Mouse (Mus musculus): ENCODE measurements around the gene Tbx19. TPM values are rescaled to one million over a fixed set of nuclear protein-coding genes. Genes with fewer than 3 reads are reported as not detected.

The Tbx19 gene
- polyA plus RNA-seq, 1 experiment from 2014 or later, result 0.08 TPM

GRCm38 (mm10) chr1:165105270-165106010 lies 55.1 kb downstream of the Tbx19 start:
- peaks cover 11% of the 10 kb centered on the region for H3K4me1 ChIP-seq
- no peak overlapping the region for H3K4me2 ChIP-seq
- WGBS, result 60% methylated on average over 9 of the region's 9 CpGs
- H3K27me3 ChIP-seq (replicated peaks), result no peaks in the 10 kb centered on the region
- no peaks in the 10 kb centered on the region for H3K9me3 ChIP-seq
- peak overlapping the region; percentile 25 for H3K27ac ChIP-seq
- no peak overlapping the region for H3K9ac ChIP-seq
- H3K36me3 ChIP-seq (replicated peaks), result no peaks in the 10 kb centered on the region
- ATAC-seq (replicated peaks), result no peak
- no peak overlapping the region for H3K4me3 ChIP-seq

- Histone ChIP-seq H3K9me3 (no peaks in the 10 kb centered on the region), H3K4me2 (no peak overlapping the region), H3K27ac (peak overlapping the region; percentile 14; the same call in 1 of the 2 replicates), H3K4me1 (peaks cover 11% of the 10 kb centered on the region), H3K4me3 (no peak overlapping the region), H3K27me3 (replicated peaks) (no peaks in the 10 kb centered on the region), H3K9ac (no peak overlapping the region), H3K36me3 (replicated peaks) (no peaks in the 10 kb centered on the region)
- peak; percentile 78 for ATAC-seq (replicated peaks)
- WGBS, result 60% methylated on average over 7 of the region's 7 CpGs
Observed at GRCm38 (mm10) chr1:165104707-165105259, 55.8 kb downstream of the Tbx19 start.

- H3K9ac ChIP-seq, result no peak overlapping the region
- no peak overlapping the region for H3K4me2 ChIP-seq
- peaks cover 3% of the 10 kb centered on the region; the same call in 1 of the 2 replicates for H3K4me1 ChIP-seq
- no peak for ATAC-seq (replicated peaks)
- no peak overlapping the region for H3K4me3 ChIP-seq
- no peaks in the 10 kb centered on the region for H3K9me3 ChIP-seq
- no peaks in the 10 kb centered on the region for H3K36me3 ChIP-seq (replicated peaks)
- H3K27ac ChIP-seq, result no peak overlapping the region
- no peaks in the 10 kb centered on the region for H3K27me3 ChIP-seq (replicated peaks)
Observed at GRCm38 (mm10) chr1:165099569-165099968, 61.0 kb downstream of the Tbx19 start.

GRCm38 (mm10) chr1:165094871-165095270 lies 65.7 kb downstream of the Tbx19 start:
- no peak overlapping the region for H3K27ac ChIP-seq
- no peak overlapping the region for H3K4me3 ChIP-seq
- no peaks in the 10 kb centered on the region for H3K27me3 ChIP-seq (replicated peaks)
- H3K9me3 ChIP-seq, result no peaks in the 10 kb centered on the region
- 18% methylated on average over 7 of the region's 7 CpGs for WGBS
- no peak overlapping the region for H3K4me2 ChIP-seq
- H3K4me1 ChIP-seq, result peaks cover 14% of the 10 kb centered on the region
- H3K36me3 ChIP-seq (replicated peaks), result no peaks in the 10 kb centered on the region
- H3K9ac ChIP-seq, result no peak overlapping the region
- ATAC-seq (replicated peaks), result no peak

- H3K36me3 ChIP-seq (replicated peaks), result no peaks in the 10 kb centered on the region
- peaks cover 14% of the 10 kb centered on the region for H3K4me1 ChIP-seq
- H3K27ac ChIP-seq, result peak overlapping the region; percentile 73
- WGBS, result 7% methylated on average over 15 of the region's 15 CpGs
- 0 out of 2 replicates have a peak, but pooled peaks cover under 1% of the 10 kb centered on the region for H3K9me3 ChIP-seq
- peak; percentile 96 for ATAC-seq (replicated peaks)
- no peak overlapping the region for H3K9ac ChIP-seq
- H3K4me2 ChIP-seq, result peak overlapping the region; percentile 52
- peak overlapping the region; percentile 32 for H3K4me3 ChIP-seq
- H3K27me3 ChIP-seq (replicated peaks), result no peaks in the 10 kb centered on the region
Observed at GRCm38 (mm10) chr1:165091721-165092120, 68.9 kb downstream of the Tbx19 start.

- Histone ChIP-seq H3K4me2 (no peak overlapping the region), H3K4me3 (no peak overlapping the region), H3K9me3 (0 out of 2 replicates have a peak, but pooled peaks cover 3% of the 10 kb centered on the region), H3K9ac (no peak overlapping the region), H3K36me3 (replicated peaks) (no peaks in the 10 kb centered on the region), H3K27ac (no peak overlapping the region), H3K27me3 (replicated peaks) (no peaks in the 10 kb centered on the region), H3K4me1 (peaks cover 11% of the 10 kb centered on the region)
- ATAC-seq (replicated peaks), result no peak
- 91% methylated on average over 3 of the region's 3 CpGs for WGBS
Observed at GRCm38 (mm10) chr1:165089556-165089955, 71.0 kb downstream of the Tbx19 start.

Other genes with a start within 250 kb of the Tbx19 start
- not detected in 2 replicates for gene Xcl1, start 225.2 kb downstream of the Tbx19 start, polyA plus RNA-seq (2015; fragmentation: Nextera tagmentation; extraction: Ambion mirVana)
- gene Sft2d2, start 33.7 kb upstream of the Tbx19 start, polyA plus RNA-seq (2015; fragmentation: Nextera tagmentation; extraction: Ambion mirVana), result 5.4 and 5.9 TPM in 2 replicates
- 150 and 153 TPM in 2 replicates for gene Tiprl, start 76.2 kb upstream of the Tbx19 start, polyA plus RNA-seq (2015; fragmentation: Nextera tagmentation; extraction: Ambion mirVana)
- 4.4 and 4.5 TPM in 2 replicates for gene Gpr161, start 135.0 kb upstream of the Tbx19 start, polyA plus RNA-seq (2015; fragmentation: Nextera tagmentation; extraction: Ambion mirVana)

Data from midbrain, embryonic 15.5 days (tissue).